Mouse (Mus musculus): ENCODE data around the gene Trem3. TPM values are rescaled to one million over a fixed set of nuclear protein-coding genes. Genes with fewer than 3 reads are reported as not detected.

Trem3 gene
- polyA plus RNA-seq, 1 experiment from 2014 or later, result not detected

- 95% methylated on average over 7 of the region's 7 CpGs for WGBS
- Histone ChIP-seq H3K4me1 (no peaks in the 10 kb centered on the region), H3K36me3 (no peaks in the 10 kb centered on the region), H3K4me2 (replicated peaks) (no peak overlapping the region), H3K9me3 (no peaks in the 10 kb centered on the region; the same call in 1 of the 2 replicates), H3K27me3 (no peaks in the 10 kb centered on the region), H3K27ac (replicated peaks) (no peak overlapping the region), H3K9ac (replicated peaks) (no peak overlapping the region), H3K4me3 (no peak overlapping the region)
- no peak for ATAC-seq (replicated peaks)
Observed at GRCm38 (mm10) chr17:48250631-48251030, 3.1 kb downstream of the Trem3 start.

GRCm38 (mm10) chr17:48256575-48256974 lies 9.0 kb downstream of the Trem3 start:
- H3K27me3 ChIP-seq, result no peaks in the 10 kb centered on the region

GRCm38 (mm10) chr17:48261868-48262267 lies 14.3 kb downstream of the Trem3 start:
- no peak overlapping the region for H3K27ac ChIP-seq (replicated peaks)
- no peaks in the 10 kb centered on the region; the same call in 1 of the 2 replicates for H3K9me3 ChIP-seq
- WGBS, result 86% methylated on average over 2 of the region's 2 CpGs
- H3K4me1 ChIP-seq, result no peaks in the 10 kb centered on the region
- no peak overlapping the region for H3K4me3 ChIP-seq
- no peaks in the 10 kb centered on the region for H3K36me3 ChIP-seq
- ATAC-seq (replicated peaks), result no peak
- no peak overlapping the region for H3K9ac ChIP-seq (replicated peaks)
- no peaks in the 10 kb centered on the region for H3K27me3 ChIP-seq
- H3K4me2 ChIP-seq (replicated peaks), result no peak overlapping the region

More at GRCm38 (mm10) chr17:48256575-48256974, 9.0 kb downstream of the Trem3 start:
- no peak overlapping the region for H3K4me2 ChIP-seq (replicated peaks)
- no peak overlapping the region for H3K27ac ChIP-seq (replicated peaks)
- no peaks in the 10 kb centered on the region; the same call in 1 of the 2 replicates for H3K9me3 ChIP-seq
- no peak overlapping the region for H3K9ac ChIP-seq (replicated peaks)
- H3K36me3 ChIP-seq, result no peaks in the 10 kb centered on the region
- H3K4me1 ChIP-seq, result no peaks in the 10 kb centered on the region
- ATAC-seq (replicated peaks), result no peak
- H3K4me3 ChIP-seq, result no peak overlapping the region

GRCm38 (mm10) chr17:48263741-48264362 lies 16.3 kb downstream of the Trem3 start, which contains the start of gene Treml4:
Gene Treml4, plus strand, starts transcription at chr17:48264295.
- H3K4me3 ChIP-seq, result no peak within 1 kb of the TSS
- H3K27ac ChIP-seq (replicated peaks), result no peak within 1 kb of the TSS
- H3K9me3 ChIP-seq, result no peaks in the 10 kb centered on the region; the same call in 1 of the 2 replicates
- H3K27me3 ChIP-seq, result no peaks in the 10 kb centered on the region
- no peaks in the 10 kb centered on the region for H3K4me1 ChIP-seq
- WGBS, result 83% methylated on average over 3 of the region's 3 CpGs
- H3K9ac ChIP-seq (replicated peaks), result no peak within 1 kb of the TSS
- no peaks in the 10 kb centered on the region for H3K36me3 ChIP-seq
- no peak within 1 kb of the TSS for H3K4me2 ChIP-seq (replicated peaks)
- ATAC-seq (replicated peaks), result no peak

GRCm38 (mm10) chr17:48264662-48265061 lies 17.1 kb downstream of the Trem3 start:
- Histone ChIP-seq H3K9me3 (no peaks in the 10 kb centered on the region), H3K36me3 (no peaks in the 10 kb centered on the region), H3K4me2 (replicated peaks) (no peak overlapping the region), H3K4me1 (no peaks in the 10 kb centered on the region), H3K9ac (replicated peaks) (no peak overlapping the region), H3K4me3 (no peak overlapping the region), H3K27ac (replicated peaks) (no peak overlapping the region), H3K27me3 (no peaks in the 10 kb centered on the region)
- ATAC-seq (replicated peaks), result no peak
- 94% methylated on average over 7 of the region's 7 CpGs for WGBS

GRCm38 (mm10) chr17:48266138-48266537 lies 18.6 kb downstream of the Trem3 start:
- Histone ChIP-seq H3K4me3 (no peak overlapping the region), H3K27ac (replicated peaks) (no peak overlapping the region), H3K9ac (replicated peaks) (no peak overlapping the region), H3K27me3 (no peaks in the 10 kb centered on the region), H3K9me3 (no peaks in the 10 kb centered on the region), H3K4me1 (no peaks in the 10 kb centered on the region), H3K36me3 (no peaks in the 10 kb centered on the region), H3K4me2 (replicated peaks) (no peak overlapping the region)
- ATAC-seq (replicated peaks), result no peak
- WGBS, result 1% methylated on average over 2 of the region's 2 CpGs

- no peaks in the 10 kb centered on the region for H3K4me1 ChIP-seq
- no peak overlapping the region for H3K4me3 ChIP-seq
- H3K27me3 ChIP-seq, result no peaks in the 10 kb centered on the region
- no peak overlapping the region for H3K27ac ChIP-seq (replicated peaks)
- 35% methylated on average over 2 of the region's 2 CpGs for WGBS
- no peaks in the 10 kb centered on the region for H3K36me3 ChIP-seq
- H3K4me2 ChIP-seq (replicated peaks), result no peak overlapping the region
- ATAC-seq (replicated peaks), result no peak
- H3K9me3 ChIP-seq, result no peaks in the 10 kb centered on the region
- no peak overlapping the region for H3K9ac ChIP-seq (replicated peaks)
Observed at GRCm38 (mm10) chr17:48266610-48267304, 19.2 kb downstream of the Trem3 start.

GRCm38 (mm10) chr17:48267591-48267990 lies 20.0 kb downstream of the Trem3 start:
- Histone ChIP-seq H3K4me1 (no peaks in the 10 kb centered on the region), H3K27ac (replicated peaks) (no peak overlapping the region), H3K9ac (replicated peaks) (no peak overlapping the region), H3K9me3 (no peaks in the 10 kb centered on the region), H3K36me3 (no peaks in the 10 kb centered on the region), H3K4me2 (replicated peaks) (no peak overlapping the region), H3K4me3 (no peak overlapping the region), H3K27me3 (no peaks in the 10 kb centered on the region)
- no peak for ATAC-seq (replicated peaks)
- 84% methylated on average over 1 of the region's 1 CpGs for WGBS

GRCm38 (mm10) chr17:48268276-48268675 lies 20.7 kb downstream of the Trem3 start:
- Histone ChIP-seq H3K4me1 (no peaks in the 10 kb centered on the region), H3K9ac (replicated peaks) (no peak overlapping the region), H3K9me3 (no peaks in the 10 kb centered on the region), H3K4me3 (no peak overlapping the region), H3K36me3 (no peaks in the 10 kb centered on the region), H3K27me3 (no peaks in the 10 kb centered on the region), H3K27ac (replicated peaks) (no peak overlapping the region), H3K4me2 (replicated peaks) (no peak overlapping the region)
- no peak for ATAC-seq (replicated peaks)

GRCm38 (mm10) chr17:48269833-48270232 lies 22.3 kb downstream of the Trem3 start:
- Histone ChIP-seq H3K9me3 (no peaks in the 10 kb centered on the region), H3K27me3 (no peaks in the 10 kb centered on the region), H3K36me3 (no peaks in the 10 kb centered on the region), H3K4me2 (replicated peaks) (no peak overlapping the region), H3K9ac (replicated peaks) (no peak overlapping the region), H3K4me3 (no peak overlapping the region), H3K4me1 (no peaks in the 10 kb centered on the region), H3K27ac (replicated peaks) (no peak overlapping the region)
- WGBS, result 83% methylated on average over 4 of the region's 4 CpGs
- no peak for ATAC-seq (replicated peaks)

GRCm38 (mm10) chr17:48272158-48272557 lies 24.6 kb downstream of the Trem3 start:
- no peaks in the 10 kb centered on the region for H3K4me1 ChIP-seq
- H3K27me3 ChIP-seq, result no peaks in the 10 kb centered on the region
- no peaks in the 10 kb centered on the region for H3K9me3 ChIP-seq
- no peak overlapping the region for H3K4me2 ChIP-seq (replicated peaks)
- WGBS, result 77% methylated on average over 5 of the region's 5 CpGs
- no peaks in the 10 kb centered on the region for H3K36me3 ChIP-seq
- ATAC-seq (replicated peaks), result no peak
- no peak overlapping the region for H3K9ac ChIP-seq (replicated peaks)
- no peak overlapping the region for H3K4me3 ChIP-seq
- H3K27ac ChIP-seq (replicated peaks), result no peak overlapping the region

GRCm38 (mm10) chr17:48272598-48272997 lies 25.0 kb downstream of the Trem3 start:
- Histone ChIP-seq H3K27ac (replicated peaks) (no peak overlapping the region), H3K4me3 (no peak overlapping the region), H3K9me3 (no peaks in the 10 kb centered on the region), H3K36me3 (no peaks in the 10 kb centered on the region), H3K9ac (replicated peaks) (no peak overlapping the region), H3K4me2 (replicated peaks) (no peak overlapping the region), H3K27me3 (no peaks in the 10 kb centered on the region), H3K4me1 (no peaks in the 10 kb centered on the region)
- 86% methylated on average over 4 of the region's 4 CpGs for WGBS
- ATAC-seq (replicated peaks), result no peak

- H3K27me3 ChIP-seq, result no peaks in the 10 kb centered on the region
- 76% methylated on average over 4 of the region's 4 CpGs for WGBS
- H3K4me3 ChIP-seq, result no peak overlapping the region
- H3K4me2 ChIP-seq (replicated peaks), result no peak overlapping the region
- ATAC-seq (replicated peaks), result no peak
- no peaks in the 10 kb centered on the region for H3K4me1 ChIP-seq
- no peaks in the 10 kb centered on the region for H3K9me3 ChIP-seq
- H3K9ac ChIP-seq (replicated peaks), result no peak overlapping the region
- no peaks in the 10 kb centered on the region for H3K36me3 ChIP-seq
- no peak overlapping the region for H3K27ac ChIP-seq (replicated peaks)
Observed at GRCm38 (mm10) chr17:48274098-48274497, 26.5 kb downstream of the Trem3 start.
